Mouse (Mus musculus): Measurements from ENCODE around the gene Troap. TPM values are rescaled to one million over a fixed set of nuclear protein-coding genes. Genes with fewer than 3 reads are reported as not detected.

Troap gene
- 19.8 and 24.8 TPM in 2 replicates for polyA plus RNA-seq (2015; fragmentation: Nextera tagmentation; extraction: Ambion mirVana)

DNA sequence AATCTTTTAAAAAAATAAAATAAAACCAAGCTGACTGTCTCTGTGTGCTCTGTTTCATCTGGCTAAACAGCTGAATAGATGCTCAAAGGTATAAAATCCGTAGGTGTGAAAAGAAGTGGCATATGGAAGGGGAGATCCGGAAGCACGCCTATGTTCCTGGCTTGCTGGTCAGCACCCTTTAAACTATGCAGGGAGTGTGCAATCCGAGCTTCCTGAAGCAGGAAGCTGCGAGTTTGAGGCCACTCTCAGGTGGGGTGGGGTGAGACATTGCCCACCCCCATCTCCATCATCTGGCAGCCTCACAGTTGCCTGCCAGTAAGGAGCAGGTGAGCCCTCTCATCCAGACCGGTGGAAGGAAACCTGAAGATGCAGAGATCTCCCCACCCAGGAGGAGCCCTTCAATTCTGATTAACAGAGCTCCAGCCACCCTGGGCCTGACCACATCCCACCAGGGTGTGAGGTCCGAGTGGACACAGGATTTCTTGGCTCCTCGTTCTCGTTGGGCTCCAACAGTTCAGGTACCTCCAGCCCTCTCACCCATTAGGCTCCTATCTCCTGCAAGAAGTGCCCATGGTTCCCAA lies at the start of gene Troap:
Gene Troap, plus strand, starts transcription at position 557 of the 581 bp plus-strand sequence.
- H3K27me3 ChIP-seq: no peaks in the 10 kb centered on the region
- no peaks in the 10 kb centered on the region for H3K9me3 ChIP-seq
- 20% methylated on average over 9 of the region's 9 CpGs for WGBS
- no peak; the same call in 1 of the 2 replicates for ATAC-seq (replicated peaks)
- peak within 1 kb of the TSS; percentile 92 for H3K4me2 ChIP-seq (replicated peaks)
- H3K9ac ChIP-seq (replicated peaks): peak within 1 kb of the TSS; percentile 81
- no peaks in the 10 kb centered on the region for H3K36me3 ChIP-seq
- peak within 1 kb of the TSS; percentile 96 for H3K27ac ChIP-seq (replicated peaks)
- peak within 1 kb of the TSS; percentile 51 for H3K4me3 ChIP-seq
- peaks cover 20% of the 10 kb centered on the region for H3K4me1 ChIP-seq

DNA sequence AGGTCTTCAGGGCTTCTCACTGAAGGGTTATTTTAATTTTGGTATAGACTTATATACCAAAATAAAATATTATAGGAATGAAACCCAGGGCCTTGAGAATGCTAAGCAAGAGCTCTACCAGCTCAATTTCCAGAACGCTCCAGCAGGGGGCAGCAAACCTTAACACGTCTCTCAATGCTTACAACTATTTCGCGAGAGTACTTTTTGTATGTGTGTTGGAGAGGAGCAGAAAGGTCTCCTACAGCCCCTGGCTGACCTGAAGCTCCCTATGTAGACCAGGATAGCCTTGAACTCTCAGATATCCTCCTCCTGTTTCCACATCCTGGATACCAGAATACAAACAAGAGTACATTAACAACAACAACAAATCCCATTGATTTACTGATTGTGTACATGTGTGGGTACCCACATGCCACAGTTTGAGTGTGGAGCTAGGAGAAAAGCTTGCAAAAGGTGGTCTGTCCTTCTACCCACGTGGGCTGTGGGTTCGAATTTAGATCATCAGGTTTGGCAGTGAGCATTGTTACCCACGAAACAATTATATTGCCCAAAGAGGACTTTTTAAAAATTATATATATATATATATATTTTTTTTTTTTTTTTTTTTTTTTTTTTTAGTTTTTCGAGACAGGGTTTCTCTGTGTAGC lies 49.6 kb upstream of the Troap start:
- Histone ChIP-seq H3K4me2 (replicated peaks) (no peak overlapping the region), H3K9ac (replicated peaks) (no peak overlapping the region), H3K4me3 (no peak overlapping the region), H3K9me3 (no peaks in the 10 kb centered on the region), H3K27me3 (0 out of 2 replicates have a peak, but pooled peaks cover 2% of the 10 kb centered on the region), H3K4me1 (peaks cover 9% of the 10 kb centered on the region), H3K27ac (replicated peaks) (no peak overlapping the region), H3K36me3 (no peaks in the 10 kb centered on the region)
- 17% methylated on average over 7 of the region's 8 CpGs for WGBS
- no peak for ATAC-seq (replicated peaks)

DNA sequence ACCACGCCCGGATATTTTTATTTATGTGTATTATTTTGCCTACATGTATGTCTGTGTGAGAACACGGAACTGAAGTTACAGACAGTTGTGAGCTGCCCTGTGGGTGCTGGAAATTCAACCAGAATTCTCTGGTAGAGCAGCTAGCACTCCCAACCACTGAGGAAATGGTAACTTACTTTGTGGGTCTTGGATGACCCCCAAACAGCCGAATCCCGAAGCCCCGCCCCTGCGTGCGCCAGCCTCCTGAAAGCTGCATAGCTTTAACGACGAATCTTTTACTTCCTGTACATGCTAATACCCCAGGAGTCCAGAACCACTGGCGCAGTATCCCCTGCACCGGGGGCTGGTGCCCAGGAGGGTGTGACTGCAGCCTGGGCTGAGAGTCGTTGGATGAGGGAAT lies 49.0 kb upstream of the Troap start:
- Histone ChIP-seq H3K27ac (replicated peaks) (no peak overlapping the region), H3K4me3 (no peak overlapping the region), H3K9me3 (no peaks in the 10 kb centered on the region), H3K36me3 (no peaks in the 10 kb centered on the region), H3K4me2 (replicated peaks) (no peak overlapping the region), H3K27me3 (0 out of 2 replicates have a peak, but pooled peaks cover 2% of the 10 kb centered on the region), H3K9ac (replicated peaks) (no peak overlapping the region), H3K4me1 (peaks cover 15% of the 10 kb centered on the region)
- WGBS: 81% methylated on average over 13 of the region's 13 CpGs
- no peak for ATAC-seq (replicated peaks)

DNA sequence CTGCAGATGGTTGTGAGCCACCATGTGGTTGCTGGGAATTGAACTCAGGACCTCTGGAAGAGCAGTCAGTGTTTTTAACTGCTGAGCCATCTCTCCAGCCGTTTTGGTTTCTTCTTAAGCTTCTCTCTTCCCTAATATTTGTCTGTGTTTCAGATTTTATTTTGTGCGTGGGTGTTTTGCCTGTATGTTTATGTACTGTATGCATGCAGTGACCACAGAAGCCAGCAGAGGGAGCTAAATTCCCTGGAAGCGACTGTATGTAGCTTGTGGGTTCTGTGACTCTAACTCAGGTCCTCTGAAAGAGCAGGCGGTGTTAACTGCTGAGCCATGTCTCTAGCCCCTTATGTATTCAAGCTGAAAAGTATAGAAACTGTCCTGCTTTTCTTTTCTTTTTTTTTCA lies 48.1 kb upstream of the Troap start:
- Histone ChIP-seq H3K27ac (replicated peaks) (no peak overlapping the region), H3K27me3 (0 out of 2 replicates have a peak, but pooled peaks cover 2% of the 10 kb centered on the region), H3K9ac (replicated peaks) (no peak overlapping the region), H3K36me3 (no peaks in the 10 kb centered on the region), H3K4me1 (peaks cover 19% of the 10 kb centered on the region), H3K4me2 (replicated peaks) (no peak overlapping the region), H3K4me3 (no peak overlapping the region), H3K9me3 (no peaks in the 10 kb centered on the region)
- 55% methylated on average over 4 of the region's 4 CpGs for whole genome bisulfite sequencing
- no peak for ATAC-seq (replicated peaks)

DNA sequence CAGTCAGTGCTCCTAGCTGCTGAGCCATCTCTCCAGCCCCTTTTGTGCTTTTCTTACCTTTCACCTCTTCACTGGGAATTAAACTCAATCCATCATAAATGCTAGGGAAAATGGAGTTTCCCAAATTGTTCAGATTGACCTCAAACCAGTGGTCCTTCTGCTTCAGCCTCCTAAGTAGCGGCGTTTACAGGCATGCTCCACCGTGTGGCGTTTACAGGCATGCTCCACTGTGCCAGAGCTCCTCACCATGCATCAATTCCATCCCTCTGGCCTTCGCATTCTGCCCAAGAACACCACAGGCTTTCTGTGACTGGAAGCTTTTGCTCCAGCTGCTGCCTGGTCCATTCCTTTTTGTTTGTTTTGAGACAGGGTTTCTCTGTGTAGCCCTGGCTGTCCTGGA lies 47.3 kb upstream of the Troap start:
- Histone ChIP-seq H3K27ac (replicated peaks) (no peak overlapping the region), H3K9ac (replicated peaks) (no peak overlapping the region), H3K4me1 (peaks cover 19% of the 10 kb centered on the region), H3K4me2 (replicated peaks) (no peak overlapping the region), H3K9me3 (no peaks in the 10 kb centered on the region), H3K36me3 (no peaks in the 10 kb centered on the region), H3K4me3 (no peak overlapping the region), H3K27me3 (0 out of 2 replicates have a peak, but pooled peaks cover 2% of the 10 kb centered on the region)
- WGBS: 75% methylated on average over 5 of the region's 5 CpGs
- no peak for ATAC-seq (replicated peaks)

DNA sequence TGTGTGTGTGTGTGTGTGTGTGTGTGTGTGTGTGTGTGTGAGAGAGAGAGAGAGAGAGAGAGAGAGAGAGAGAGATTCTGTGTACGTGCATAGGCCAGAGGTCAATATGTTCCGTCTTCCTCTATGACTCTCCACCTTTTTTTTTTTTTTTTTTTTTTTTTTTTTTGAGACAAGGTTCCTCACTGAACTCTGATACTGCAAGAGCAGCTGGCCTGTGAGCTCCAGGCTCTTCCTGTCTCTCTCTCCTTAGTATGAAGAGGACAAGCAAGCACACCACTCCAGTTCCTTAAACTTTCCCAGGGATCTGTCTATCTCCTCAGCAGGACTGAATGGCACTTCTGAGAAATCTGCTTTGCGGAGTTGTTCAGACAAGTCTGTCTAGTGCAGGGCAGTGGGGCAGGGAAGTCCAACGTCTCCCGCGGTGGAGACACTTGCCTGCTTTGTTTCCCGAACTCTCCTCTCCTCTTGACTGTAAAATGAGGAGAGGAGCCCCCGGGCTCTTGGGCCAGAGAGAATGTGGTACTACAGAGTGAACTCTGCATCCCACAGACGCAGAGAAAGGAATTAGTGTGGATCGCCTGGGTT lies 45.4 kb upstream of the Troap start:
- Histone ChIP-seq H3K4me2 (replicated peaks) (peak overlapping the region; percentile 72), H3K4me3 (peak overlapping the region; percentile 44), H3K4me1 (peaks cover 24% of the 10 kb centered on the region), H3K27me3 (0 out of 2 replicates have a peak, but pooled peaks cover 2% of the 10 kb centered on the region), H3K9me3 (no peaks in the 10 kb centered on the region), H3K36me3 (no peaks in the 10 kb centered on the region), H3K27ac (replicated peaks) (no peak overlapping the region), H3K9ac (replicated peaks) (peak overlapping the region; percentile 38)
- ATAC-seq (replicated peaks): no peak
- WGBS: 6% methylated on average over 10 of the region's 10 CpGs

DNA sequence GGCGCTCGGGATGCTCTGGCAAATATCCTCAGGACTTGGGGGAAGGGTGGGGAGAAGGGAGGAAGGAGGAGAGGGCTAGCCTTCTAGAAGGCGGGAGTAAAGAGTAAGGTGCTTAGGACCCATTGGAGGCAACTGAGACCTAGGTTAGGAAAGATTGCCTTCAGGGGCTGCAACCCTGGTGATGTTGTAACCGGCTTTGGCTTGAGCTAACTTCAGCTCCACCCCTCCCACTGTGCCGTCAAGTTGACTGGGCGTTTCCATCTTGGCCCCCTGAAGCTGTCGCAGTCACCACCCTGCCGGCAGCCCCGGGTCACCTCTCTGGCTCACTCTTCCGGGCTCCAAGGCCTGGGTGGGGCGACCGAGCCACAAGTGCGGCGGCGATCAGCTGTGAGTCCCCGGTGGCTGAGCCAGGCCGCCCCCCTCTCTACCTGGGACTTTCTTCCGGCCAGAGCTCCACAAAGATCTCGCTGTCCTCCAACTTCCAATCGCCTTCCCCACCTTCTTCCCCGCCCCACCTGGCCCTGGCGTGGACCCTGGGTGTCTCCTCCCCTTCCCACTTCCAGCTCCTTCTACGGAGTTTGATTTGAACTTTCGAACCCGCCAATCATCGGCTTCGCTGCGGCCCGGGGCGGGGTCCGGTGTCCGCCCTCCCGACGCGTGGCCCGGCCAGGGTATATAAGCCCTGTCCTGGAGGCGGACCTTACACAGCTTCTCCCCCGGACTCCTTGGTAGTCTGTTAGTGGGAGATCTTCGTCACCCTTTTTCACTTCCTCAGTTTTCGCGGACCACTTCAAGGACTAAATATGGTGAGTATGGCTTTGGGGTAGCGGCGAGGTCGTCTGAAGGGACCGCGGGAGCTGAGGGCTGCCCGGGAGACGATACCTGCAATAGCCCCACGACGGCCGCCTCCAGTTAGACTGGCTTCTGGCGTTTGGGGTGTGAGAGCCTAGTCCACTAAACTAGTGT lies 44.5 kb upstream of the Troap start, which contains the start of gene Tuba1c:
Gene Tuba1c, plus strand, starts transcription at position 273 of the 966 bp plus-strand sequence.
- Histone ChIP-seq H3K4me1 (peaks cover 24% of the 10 kb centered on the region), H3K9me3 (no peaks in the 10 kb centered on the region), H3K4me2 (replicated peaks) (peak within 1 kb of the TSS; percentile 72), H3K27ac (replicated peaks) (no peak within 1 kb of the TSS), H3K27me3 (no peaks in the 10 kb centered on the region), H3K4me3 (peak within 1 kb of the TSS; percentile 44), H3K36me3 (no peaks in the 10 kb centered on the region), H3K9ac (replicated peaks) (peak within 1 kb of the TSS; percentile 38)
- ATAC-seq (replicated peaks): peak; percentile 76
- under 1% methylated on average over 52 of the region's 52 CpGs for whole genome bisulfite sequencing

DNA sequence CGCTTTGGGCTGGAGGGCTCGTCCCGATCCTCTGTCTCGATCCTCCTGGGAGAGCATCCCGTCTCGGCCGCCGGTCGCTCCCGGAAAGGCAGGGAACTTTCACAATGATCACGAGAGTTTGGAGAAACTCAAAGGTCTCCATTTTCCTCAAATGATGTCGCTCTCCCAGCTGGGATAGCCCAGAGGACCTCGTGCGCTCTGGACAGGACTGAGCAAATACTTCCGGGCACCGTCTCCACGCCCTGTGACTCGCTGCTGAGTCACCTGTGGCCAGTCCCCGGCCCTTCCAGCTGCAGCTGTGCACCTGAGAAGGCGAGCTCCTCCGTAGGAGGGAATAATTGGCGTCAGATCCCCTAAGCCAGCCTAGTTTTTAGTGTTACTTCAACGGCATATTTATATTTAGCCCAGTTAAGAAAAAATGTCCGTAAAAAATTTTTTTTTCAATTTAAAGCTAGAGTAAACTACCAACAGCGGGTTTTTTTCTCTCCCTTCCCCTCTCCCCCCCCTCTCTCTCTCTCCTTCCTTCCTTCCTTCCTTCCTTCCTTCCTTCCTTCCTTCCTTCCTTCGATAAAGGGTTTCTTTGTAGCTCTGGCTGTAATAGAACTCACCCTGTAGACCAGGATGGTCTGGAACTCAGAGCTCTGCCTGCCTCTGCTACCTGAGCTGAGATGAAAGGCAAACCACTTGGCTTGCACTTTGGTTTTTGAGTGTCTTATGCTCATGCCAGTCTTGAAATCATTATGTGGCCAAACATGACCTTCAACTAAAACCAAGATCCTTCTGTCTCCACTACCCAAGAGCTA lies 43.6 kb upstream of the Troap start:
- Histone ChIP-seq H3K4me2 (replicated peaks) (peak overlapping the region; percentile 72), H3K4me1 (peaks cover 24% of the 10 kb centered on the region), H3K9me3 (no peaks in the 10 kb centered on the region), H3K36me3 (no peaks in the 10 kb centered on the region), H3K27ac (replicated peaks) (no peak overlapping the region), H3K9ac (replicated peaks) (peak overlapping the region; percentile 38), H3K27me3 (no peaks in the 10 kb centered on the region), H3K4me3 (peak overlapping the region; percentile 44)
- ATAC-seq (replicated peaks): 0 out of 2 replicates have a peak, but pooled peaks have one; percentile 6
- WGBS: 12% methylated on average over 26 of the region's 26 CpGs

DNA sequence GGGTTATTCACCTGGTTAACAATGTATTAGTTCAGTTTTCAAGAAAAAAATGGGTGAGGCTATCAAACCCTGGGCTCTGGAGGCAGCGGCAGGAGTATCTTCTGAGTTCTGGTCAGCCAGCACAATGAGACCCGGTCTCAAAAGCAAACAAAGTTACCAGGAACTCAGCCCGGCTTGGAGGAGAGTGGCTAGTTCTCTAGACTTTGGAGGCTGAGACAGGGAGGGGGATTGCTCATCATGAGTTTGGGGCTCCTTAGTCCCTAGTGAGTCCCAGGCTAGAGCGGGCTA lies 43.0 kb upstream of the Troap start:
- no peak overlapping the region for H3K9ac ChIP-seq (replicated peaks)
- ATAC-seq (replicated peaks): no peak
- H3K27ac ChIP-seq (replicated peaks): no peak overlapping the region
- H3K4me1 ChIP-seq: peaks cover 24% of the 10 kb centered on the region
- H3K36me3 ChIP-seq: no peaks in the 10 kb centered on the region
- WGBS: 78% methylated on average over 4 of the region's 4 CpGs
- no peaks in the 10 kb centered on the region for H3K9me3 ChIP-seq
- no peaks in the 10 kb centered on the region for H3K27me3 ChIP-seq
- H3K4me3 ChIP-seq: peak overlapping the region; percentile 44
- peak overlapping the region; percentile 72 for H3K4me2 ChIP-seq (replicated peaks)

DNA sequence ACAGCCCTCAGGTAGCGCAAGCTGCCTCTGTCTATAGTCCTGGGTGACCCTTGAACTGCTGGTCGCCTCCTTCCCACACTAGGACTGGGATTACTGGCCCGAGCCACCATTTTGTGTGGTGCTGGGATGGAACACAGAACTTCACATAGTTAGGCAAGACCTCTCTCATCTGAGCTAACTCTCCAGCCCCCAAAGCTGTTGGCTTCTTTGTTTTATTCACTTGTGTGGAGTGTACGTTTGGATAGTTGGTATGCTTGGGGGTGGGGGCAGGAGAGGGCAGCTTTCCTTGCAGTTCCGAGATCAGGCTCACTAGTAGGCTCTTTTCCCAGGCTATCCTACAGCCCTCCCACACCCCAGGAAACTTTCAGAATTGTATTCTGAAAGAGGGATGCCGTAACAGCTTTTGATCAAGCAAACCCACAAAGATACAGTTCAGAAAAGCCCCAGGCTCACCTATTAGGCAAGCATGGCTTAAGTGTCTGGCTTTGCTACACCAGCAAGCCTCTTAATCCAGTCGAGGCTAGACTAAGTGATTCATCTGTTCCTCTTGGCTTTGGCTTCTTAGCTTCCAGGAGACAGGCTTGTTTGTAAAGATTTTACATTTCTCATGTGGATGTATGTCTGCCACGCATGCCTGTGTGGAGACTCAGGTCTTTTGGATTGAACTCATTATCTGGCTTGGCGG lies 42.2 kb upstream of the Troap start:
- H3K4me3 ChIP-seq: no peak overlapping the region
- H3K9me3 ChIP-seq: no peaks in the 10 kb centered on the region
- no peaks in the 10 kb centered on the region for H3K27me3 ChIP-seq
- no peak overlapping the region for H3K9ac ChIP-seq (replicated peaks)
- no peak for ATAC-seq (replicated peaks)
- no peaks in the 10 kb centered on the region for H3K36me3 ChIP-seq
- H3K4me2 ChIP-seq (replicated peaks): peak overlapping the region; percentile 72; the same call in 1 of the 2 replicates
- no peak overlapping the region for H3K27ac ChIP-seq (replicated peaks)
- H3K4me1 ChIP-seq: peaks cover 24% of the 10 kb centered on the region
- 68% methylated on average over 9 of the region's 9 CpGs for WGBS
